Mouse (Mus musculus) embryonic fibroblast, embryonic 13.5 days (primary cell): ENCODE measurements around the gene Gm12117.

Source experiments
- CTCF ChIP-seq: IDR thresholded peaks from 2 replicates; pipeline ENCODE4 v1.5.1; 2011; ENCODE audit warnings: mild to moderate bottlenecking, control low read depth, low read length, moderate library complexity, borderline replicate concordance; ENCODE audit not compliant: insufficient read depth
- POLR2A ChIP-seq: IDR thresholded peaks from 2 replicates; pipeline ENCODE4 v1.6.1; 2011; ENCODE audit warnings: low read depth, mild to moderate bottlenecking, control low read depth, low read length, moderate library complexity

DNA sequence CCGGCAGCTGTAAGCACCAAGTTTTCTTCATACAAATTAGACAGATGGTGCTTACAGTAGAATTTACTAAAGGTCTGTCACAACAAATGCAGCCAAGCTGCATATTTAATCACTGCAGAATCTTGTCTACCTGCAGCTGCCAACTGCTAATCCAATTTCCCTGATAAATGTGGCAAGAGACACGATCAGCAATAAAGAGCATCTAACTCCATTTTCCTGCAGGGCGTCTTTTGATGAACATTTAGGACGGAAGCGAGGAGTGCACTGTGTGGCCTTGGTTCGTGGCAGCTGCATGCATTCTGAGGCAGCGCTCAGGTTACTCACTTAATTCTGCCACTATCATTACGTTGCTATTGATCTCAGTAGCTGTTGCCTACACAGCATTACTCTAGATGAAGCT, 24.3 kb upstream of the Gm12117 start:
- no peak for TF ChIP-seq CTCF
- no peak for TF ChIP-seq POLR2A
